Mouse (Mus musculus) mouse embryonic stem cell (cell line): ENCODE measurements around the gene Rps6kb2.
"Not testable (repeated sequence)": the region's sequence is repeated elsewhere in the genome, so short reads cannot be mapped to it uniquely, and the experiment has no call there.

ENCODE experiments used
- in situ Hi-C, 2 experiments: fragments of 300-500 bp; cut with MboI; formaldehyde crosslinking; loops; 1 replicate in 1 of 2; 3 replicates in 1 of 2; pipeline ENCODE4 v1.14.3; 2019 to 2020; ENCODE audit warnings: low sequenced_read_pairs in 2 of 2, low pct_unique_long_range_greater_than_20kb in 1 of 2, mixed read lengths in 1 of 2; ENCODE audit not compliant: unreplicated experiment in 1 of 2

The Rps6kb2 gene

DNA sequence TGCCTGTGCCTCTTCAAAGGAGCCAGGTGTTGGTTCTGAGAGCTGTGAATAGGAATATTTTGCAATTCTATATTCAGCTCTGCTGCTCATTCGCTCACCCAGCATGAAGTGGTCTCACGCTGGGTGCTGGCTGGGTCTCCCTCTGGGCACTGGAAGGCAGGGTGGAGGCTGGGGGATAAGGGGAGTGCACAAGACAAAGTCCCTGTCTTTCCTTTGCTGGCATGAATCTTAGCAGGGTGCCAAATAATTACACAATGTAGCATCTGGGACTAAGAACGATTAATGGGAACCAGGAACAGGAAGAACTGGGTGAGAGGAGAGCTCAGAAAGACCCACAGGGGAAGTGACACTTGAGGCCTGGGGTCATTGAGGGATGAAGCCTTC, 16.1 kb downstream of the Rps6kb2 start:
- in situ Hi-C loops: no loop called here

DNA sequence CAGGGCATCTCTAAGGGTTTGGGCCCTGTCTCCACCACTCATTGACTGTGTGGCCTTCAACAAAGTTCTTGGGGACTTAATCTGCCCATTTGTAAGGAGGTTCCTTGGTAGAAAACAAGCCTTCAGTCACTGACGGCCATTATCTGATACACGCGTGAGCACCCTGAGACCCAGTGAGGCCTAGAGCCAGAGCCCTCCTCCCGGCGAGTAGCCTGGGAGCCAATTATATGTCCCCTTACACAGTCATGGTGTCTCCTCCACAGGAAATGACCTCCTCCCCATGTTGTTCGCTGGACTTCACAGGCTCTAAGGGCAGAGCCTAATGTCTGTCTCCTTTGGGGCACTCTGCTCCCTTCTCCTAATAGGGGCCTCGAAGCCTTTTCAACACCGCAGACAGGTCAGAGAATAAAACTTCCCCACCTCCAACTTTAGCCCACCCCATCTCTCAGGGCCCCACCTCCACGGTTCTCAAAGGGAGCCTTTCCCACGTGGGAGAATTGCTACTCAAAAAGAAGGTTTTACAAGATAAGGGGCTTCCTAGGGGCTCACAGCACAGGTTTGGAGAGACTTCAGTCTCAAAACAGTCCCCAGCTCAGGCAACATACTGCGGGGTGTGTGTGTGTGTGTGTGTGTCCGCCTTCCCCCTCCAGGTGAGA, 16.7 kb downstream of the Rps6kb2 start:
- in situ Hi-C loops: no loop called here

DNA sequence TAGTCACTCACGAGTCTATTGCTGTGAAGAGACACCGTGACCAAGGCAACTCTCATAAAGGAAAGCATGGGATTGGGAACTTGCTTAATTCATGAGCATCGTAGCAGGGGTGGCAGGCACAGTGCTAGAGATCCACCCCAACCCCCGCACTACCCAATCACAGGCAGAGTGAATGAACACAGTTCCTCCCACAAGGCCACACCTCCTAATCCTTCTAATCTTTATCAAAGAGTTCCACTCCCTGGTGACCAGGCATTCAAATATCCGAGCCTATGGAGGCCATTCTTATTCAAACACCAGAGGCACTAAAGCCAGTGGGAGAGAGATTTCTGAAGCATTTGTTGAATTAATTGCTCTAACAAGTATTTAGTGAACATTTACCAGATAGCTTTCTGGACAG, 17.2 kb downstream of the Rps6kb2 start:
- in situ Hi-C loops: no loop called here

DNA sequence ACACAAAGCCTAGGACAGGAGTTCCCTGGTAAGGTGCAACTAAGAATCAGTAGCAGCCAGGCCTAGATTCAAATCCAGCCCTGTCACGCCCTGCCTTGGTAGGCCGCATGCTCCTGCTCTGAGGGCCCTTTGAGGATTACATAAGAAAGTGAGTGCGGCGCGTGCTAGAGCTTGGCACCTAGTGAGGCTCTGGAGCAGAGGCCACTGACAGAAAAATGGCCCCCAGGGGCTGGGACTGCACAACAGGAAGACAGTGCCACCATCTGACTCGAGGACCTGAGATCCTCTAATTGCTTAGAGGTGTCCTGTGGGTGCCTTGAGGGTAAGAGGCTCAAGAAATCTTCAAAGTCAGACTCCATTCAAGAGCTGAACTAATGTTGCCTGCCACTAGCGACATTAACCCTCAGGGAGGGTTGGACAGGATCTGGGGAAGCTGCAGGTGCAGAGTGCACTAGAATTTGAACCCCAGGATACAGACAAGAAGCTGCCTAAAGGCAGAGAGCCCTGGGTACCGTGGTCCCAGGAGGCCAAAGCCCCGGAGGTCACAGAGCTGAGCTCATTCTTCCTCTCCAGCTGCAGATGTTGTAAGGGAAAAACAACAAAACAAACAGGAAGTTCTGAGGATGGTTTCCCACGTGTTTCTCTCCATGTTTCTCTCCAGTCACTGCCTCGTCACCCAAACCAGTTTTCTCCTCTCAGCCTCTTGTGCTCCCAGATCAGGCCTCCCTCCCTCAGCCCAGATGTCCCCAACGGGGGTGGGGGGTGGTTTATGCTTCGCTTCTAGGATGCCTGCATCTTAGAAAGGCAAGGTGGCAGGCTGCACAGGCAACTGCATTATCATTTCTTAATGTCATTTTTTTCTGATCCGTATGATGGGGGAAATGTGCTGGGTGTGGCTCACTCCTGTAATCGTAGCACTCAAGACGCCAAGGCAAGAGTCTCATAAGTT, 18.3 kb downstream of the Rps6kb2 start:
- in situ Hi-C loops: no loop called here

DNA sequence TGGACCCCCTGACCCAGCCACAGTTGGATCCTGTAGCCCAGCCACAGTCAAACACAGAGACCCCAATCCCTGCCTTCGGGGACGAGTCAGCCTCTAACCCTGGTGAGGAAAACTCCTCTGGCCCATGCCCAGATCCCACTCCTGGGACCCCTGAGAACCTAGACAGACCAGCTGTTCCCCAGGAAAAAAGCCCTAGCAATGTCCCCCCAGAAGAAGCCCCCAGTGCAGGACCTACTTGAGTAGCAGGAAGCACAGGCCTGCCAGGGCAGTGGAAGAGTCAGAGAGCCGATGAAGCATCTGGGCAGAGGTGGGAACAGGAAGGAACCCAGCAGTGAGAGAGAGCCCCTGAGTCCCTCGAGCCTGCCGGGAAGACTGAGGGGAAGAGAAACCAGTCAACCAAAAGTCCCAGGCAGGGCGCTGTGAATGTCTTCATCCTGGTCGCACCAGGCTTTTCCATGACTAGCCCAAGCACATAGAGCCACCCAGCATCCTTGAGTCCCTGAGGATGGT, 19.3 kb downstream of the Rps6kb2 start, which contains the start of gene Cabp4:
TSS of gene Cabp4 (minus strand) at position 275 of the 510 bp plus-strand sequence.
- in situ Hi-C loops: no loop called here

DNA sequence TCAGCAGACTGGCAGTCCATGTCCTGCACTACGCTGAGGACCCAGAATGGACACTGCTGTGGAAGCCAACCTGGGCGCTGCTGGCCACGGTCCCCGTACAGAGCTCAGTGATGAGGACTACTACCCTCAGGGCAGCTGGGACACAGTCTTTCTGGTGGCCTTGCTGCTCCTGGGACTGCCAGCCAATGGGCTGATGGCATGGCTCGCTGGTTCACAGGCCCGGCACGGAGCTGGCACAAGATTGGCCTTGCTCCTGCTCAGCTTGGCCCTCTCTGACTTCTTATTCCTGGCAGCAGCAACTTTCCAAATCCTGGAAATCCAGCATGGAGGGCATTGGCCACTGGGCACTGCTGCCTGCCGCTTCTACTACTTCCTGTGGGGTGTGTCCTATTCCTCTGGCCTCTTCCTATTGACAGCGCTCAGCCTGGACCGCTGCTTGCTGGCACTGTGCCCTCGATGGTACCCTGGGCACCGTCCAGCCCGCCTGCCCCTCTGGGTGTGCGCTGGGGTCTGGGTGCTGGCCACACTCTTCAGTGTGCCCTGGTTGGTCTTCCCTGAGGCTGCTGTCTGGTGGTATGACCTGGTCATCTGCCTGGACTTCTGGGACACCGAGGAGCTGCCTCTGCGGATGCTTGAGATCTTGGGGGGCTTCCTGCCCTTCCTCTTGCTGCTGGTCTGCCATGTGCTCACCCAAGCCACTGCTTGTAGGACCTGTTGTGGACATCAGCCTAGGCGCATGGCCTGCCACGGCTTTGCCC, 20.6 kb downstream of the Rps6kb2 start:
- in situ Hi-C loops: no loop called here

DNA sequence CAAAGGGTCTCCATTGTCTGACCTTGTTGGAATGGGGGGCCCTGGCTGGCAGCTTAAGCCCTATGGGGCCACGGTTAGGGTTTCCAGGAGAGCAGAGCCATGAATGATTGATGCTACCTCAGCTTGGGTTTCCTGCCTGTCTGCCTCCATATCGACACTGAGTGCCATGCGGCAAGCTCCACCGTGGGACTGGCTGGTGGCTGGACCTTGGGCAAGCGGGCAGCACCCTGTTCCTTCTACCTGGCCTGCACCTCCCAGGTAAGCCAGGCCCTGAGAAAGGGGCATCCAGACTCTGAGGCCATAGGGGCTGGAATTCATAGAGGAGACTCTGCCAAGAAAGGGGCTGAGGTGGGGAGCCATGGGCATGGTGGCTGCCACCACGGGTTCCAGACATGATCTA, 23.0 kb downstream of the Rps6kb2 start:
- in situ Hi-C loops: no loop called here

DNA sequence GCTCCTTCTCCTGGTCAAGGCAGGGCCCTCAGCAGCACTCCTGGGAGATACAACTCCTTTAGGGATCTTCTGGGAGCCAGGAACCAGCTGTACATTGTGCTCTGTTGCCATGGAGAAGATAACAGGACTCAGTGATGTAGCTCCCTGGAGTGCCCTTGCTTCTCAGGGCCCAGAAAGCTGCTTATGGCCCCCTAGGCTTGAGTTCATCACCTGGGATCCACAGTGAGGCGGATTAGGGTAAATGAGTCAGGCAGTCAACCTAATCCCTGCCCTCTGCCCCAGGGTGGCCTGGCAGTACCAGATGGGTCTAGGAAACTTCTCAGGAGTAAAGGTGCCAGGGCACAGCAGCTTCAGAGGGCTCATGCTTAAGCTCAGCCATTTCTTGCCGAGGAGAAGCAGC, 23.7 kb downstream of the Rps6kb2 start, which contains the start of gene Gpr152:
TSS of gene Gpr152 (plus strand) at position 342 of the 400 bp plus-strand sequence.
- in situ Hi-C loops: no loop called here

DNA sequence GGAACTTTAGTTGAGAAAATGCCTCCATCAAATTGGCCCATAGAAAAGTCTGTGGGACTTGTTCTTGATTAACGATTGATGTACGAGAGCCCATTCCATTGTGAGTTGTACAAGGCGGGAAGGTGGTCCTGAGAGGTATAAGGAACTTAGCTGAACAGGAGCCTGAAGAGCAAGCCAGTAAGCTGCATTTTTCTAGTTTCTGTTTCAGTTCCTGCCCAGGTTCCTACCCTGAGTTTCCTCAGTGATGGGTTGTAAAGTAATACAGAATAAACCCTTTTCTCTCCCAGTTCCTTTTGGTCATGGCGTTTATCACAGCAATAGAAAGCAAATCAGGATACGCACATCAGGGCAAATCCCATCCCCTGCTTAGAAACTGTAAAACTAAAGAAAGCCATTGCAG, 25.2 kb downstream of the Rps6kb2 start:
- in situ Hi-C loops: no loop called here

DNA sequence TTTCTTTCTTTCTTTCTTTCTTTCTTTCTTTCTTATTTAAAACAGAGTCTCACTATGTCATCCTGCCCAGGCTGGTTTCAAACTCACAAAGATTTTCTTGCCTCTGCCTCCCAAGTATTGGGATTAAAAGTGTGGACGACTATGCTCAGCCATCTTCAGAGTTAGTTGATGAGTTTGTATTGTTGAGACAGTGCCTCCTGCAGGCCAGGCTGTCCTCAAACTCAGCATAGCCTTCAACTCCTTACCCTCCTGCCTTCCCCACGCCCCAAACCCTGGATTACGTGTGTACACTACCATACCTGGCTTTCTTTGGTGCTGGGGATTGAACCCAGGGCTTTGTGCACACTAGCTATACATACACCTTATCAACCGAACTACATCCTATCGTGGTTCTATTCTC, 26.7 kb downstream of the Rps6kb2 start:
- in situ Hi-C loops: no loop called here

DNA sequence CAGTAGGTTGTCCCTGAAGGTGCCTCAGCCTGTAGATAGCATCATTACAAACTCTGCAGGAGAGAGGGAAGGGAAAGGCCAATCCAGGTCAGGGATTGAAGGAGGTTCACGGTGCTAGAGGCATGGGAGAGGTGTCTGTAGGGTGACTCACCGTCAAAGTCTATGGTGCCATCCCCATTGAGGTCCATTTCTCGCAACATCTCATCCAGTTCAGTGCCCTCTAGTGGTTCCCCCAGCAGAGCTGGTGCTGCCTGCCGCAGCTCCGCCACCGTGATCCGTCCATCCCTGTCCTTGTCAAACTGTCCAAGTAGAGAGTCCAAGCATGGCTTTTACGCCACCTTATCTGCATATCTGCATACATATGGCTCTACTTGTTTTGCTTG, 27.2 kb downstream of the Rps6kb2 start:
- in situ Hi-C loops: not testable (repeated sequence)

DNA sequence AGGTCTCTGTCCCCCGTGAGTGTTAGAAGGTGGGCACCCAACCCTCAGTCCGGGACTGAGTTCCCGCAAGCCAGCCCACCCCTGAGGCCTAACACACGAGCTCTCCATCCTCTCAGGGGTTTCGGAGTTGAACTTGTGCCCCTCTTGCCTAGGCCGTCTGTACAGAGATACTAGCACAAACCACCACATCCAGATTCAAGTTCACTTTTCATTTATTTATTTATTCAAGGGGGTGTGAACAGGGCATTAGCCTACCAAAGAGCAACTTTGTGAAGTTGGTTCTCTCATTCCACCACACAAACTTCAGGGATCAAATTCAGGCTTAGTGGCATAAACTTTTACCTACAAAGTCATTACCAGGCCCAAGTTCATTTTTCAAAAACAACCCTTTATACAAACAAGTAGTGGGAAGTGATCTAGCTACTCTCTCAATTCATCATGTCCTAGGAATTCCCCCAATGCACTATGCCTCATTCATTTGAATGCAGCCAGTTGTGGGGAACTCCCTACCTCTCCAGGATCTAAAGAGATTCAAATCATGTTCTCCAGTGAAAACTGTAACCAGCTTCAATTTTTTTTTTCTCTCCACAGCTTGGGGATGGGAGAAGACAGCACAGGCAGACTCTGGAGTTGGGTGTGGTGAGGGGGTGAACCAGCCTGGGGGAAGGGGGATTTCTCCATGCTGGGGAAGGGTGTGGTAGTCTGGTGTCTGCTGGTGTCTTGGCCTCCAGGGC, 27.8 kb downstream of the Rps6kb2 start:
- in situ Hi-C loops: not testable (repeated sequence)

DNA sequence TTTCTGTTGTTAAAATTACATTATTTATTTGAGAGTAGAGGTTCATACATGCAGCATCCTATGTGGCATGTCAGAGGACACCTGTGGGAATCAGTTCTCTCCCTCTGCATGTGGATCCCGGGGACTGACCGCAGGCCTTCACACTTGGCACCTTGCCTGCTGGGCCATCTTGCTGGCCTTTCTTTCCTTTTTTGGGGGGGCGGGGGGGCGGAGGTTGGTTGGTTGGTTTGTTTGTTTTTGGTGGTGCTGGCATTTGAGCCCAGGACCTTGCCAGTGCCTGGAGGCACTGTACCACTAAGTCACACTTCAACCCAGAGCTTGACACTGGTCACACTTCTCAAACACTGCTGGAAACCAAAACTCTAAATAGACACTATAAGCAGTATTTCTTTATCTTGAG, 28.8 kb downstream of the Rps6kb2 start:
- in situ Hi-C loops: no loop called here

DNA sequence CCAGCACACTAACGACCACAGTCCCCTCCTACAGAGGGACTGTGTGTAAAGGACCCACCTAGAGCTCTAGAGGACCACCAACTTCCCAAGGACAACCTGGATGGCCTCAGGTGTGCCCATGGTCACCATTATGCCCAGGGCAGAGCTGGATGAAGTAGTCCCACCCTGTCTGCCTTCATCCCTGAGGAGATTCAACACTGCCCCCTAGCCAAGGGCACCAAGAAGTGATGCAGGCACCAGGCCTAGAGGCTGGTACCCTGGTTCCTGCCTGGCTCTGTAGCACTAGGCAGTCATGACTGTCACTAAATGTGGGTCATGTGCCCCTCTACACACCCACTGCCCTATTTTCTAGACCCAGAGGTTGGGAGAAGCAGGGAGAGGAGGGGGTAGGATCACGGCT, 31.4 kb downstream of the Rps6kb2 start:
- in situ Hi-C loops: no loop called here

DNA sequence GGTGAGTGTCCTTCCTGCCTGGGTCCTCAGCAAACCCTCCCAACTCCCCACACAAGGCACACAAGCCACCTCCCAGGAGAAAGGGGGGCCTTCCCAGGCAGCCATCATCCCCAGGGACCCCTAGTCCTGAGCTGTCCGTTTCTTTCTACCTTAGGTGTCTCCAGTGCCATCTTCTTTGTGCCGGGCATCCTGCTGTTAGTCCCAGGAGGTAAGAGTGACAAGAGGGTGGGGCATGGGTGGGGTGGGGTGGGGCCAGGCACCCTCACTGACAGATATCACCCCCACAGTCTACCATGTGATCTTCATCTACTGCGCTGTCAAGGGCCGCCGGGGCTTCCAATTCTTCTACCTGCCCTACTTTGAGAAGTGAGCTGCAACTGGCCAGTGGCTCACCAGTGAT, 32.1 kb downstream of the Rps6kb2 start:
- in situ Hi-C loops: no loop called here

DNA sequence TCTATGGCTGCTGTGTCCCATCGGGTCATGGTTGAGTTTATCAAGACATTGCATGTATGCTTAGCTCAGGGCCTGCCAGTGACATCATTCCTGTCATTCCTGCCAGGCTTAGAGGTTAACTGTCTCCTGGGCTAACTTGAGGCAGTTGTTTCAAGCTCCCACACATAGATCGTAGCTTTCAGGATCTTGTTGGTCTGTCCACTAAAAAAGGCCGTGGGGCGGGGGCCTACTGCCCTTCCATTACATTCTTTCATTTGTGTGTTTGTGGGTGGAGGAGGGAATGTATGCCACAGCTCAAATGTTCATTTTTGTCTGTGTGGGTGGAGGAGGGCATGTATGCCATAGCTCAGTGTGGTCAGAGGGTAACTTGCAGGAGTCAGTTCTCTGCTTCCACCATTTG, 33.0 kb downstream of the Rps6kb2 start:
- in situ Hi-C loops: no loop called here

DNA sequence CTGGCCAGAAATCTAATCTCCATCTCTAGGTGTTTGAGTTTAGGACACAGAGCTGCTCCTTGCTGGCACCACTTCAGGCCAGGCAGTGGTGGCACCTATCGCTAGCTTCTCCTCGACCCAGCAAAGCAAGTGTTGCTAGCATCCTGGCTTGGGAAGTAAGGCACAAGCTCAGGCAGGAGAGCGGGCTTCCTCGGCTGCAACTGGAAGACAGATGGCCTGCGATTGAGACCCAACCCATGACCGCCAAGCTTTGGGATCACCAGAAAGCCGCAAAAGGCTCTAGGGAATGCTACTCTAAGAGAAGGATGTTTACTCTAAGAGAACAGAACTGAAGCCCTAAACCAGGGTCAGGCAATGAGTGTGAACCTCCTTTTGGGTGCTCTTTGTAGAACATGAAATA, 33.7 kb downstream of the Rps6kb2 start:
- in situ Hi-C loops: no loop called here

DNA sequence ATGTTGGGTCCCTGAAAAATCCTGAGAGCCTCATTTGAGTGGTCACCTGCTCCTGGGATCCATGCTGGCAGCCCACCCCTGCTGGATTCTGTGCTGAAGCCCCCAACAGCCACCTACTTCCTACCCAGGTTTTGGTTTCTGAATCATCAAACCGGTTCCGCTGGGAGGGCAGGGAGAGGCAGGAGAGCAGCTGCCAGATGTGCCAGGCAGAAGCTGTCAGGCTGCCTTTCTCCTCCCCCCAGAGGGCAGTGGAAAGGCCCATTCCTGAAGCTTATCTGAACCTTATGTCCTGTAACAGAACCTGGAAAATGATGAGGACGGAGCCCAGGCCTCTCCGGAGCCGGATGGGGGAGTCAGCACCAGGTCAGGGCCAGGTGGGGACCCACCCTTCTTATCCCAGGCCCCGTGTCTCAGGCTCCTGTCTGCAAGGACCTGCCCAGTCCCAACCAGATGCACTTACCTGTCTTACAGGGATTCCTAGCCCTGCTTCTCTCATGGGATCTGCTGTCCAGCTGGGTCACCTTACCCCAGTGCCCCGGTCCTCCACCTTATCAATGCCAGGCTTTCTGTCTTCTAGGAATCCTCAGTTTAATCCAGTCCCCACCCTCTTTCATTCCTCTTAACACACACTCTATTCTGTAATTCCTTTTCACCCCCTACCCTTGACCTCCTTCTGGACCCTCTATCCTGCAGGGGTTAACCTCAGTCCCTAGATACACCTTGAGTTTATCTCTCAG, 36.2 kb downstream of the Rps6kb2 start:
- in situ Hi-C loops: no loop called here
